Mouse (Mus musculus) midbrain, embryonic 11.5 days (tissue): Measurements from ENCODE around the gene Gm20662. TPM values are rescaled to one million over a fixed set of nuclear protein-coding genes. Genes with fewer than 3 reads are reported as not detected.

Experiments used
- ATAC-seq: fragments of 200-750 bp; cut with Nextera tagmentation; 2 replicates; pipeline ENCODE4 v1.8.0; 2017; ENCODE audit warnings: moderate TSS enrichment, moderate library complexity; ENCODE audit not compliant: low FRiP score
- DNase-seq: peaks from one replicate; pipeline ENCODE4 v3.0.0; 2015; ENCODE audit warnings: low spot score; ENCODE audit errors: missing footprints
- H3K27ac ChIP-seq: fragments of 300-500 bp; sonication (generic); 2 replicates; pipeline ENCODE4 v1.5.1; 2014; ENCODE audit warnings: low read depth, low read length
- H3K27me3 ChIP-seq: fragments of 300-500 bp; sonication (generic); 2 replicates; pipeline ENCODE4 v1.6.1; 2014; ENCODE audit warnings: mild to moderate bottlenecking, low read length, moderate library complexity, mixed read lengths; ENCODE audit not compliant: control insufficient read depth, insufficient read depth
- H3K36me3 ChIP-seq: fragments of 300-500 bp; sonication (generic); 2 replicates; pipeline ENCODE4 v1.6.1; 2014; ENCODE audit warnings: mild to moderate bottlenecking, low read length, moderate library complexity, mixed read lengths; ENCODE audit not compliant: control insufficient read depth, insufficient read depth
- H3K4me1 ChIP-seq: fragments of 300-500 bp; sonication (generic); 2 replicates; pipeline ENCODE4 v1.6.1; 2014; ENCODE audit warnings: low read length; ENCODE audit not compliant: control insufficient read depth, insufficient read depth
- H3K4me2 ChIP-seq: fragments of 300-500 bp; sonication (generic); 2 replicates; pipeline ENCODE4 v1.6.1; 2014; ENCODE audit warnings: mild to moderate bottlenecking, moderate library complexity
- H3K4me3 ChIP-seq: fragments of 300-500 bp; sonication (generic); 2 replicates; pipeline ENCODE4 v1.5.1; 2014; ENCODE audit warnings: low read depth, low read length
- H3K9ac ChIP-seq: fragments of 300-500 bp; sonication (generic); 2 replicates; pipeline ENCODE4 v1.6.1; 2014; ENCODE audit warnings: low read length
- H3K9me3 ChIP-seq: fragments of 300-500 bp; sonication (generic); 2 replicates; pipeline ENCODE4 v1.6.1; 2016; ENCODE audit warnings: low read length; ENCODE audit not compliant: control insufficient read depth
- WGBS: fragments of 180-500 bp; shearing (Covaris S2); extraction: QIAGEN DNeasy Blood & Tissue Kit; methylation state at CpG from one replicate; pipeline ENCODE4 v1.1.7; 2014; 5-methylcytosine and 5-hydroxymethylcytosine counted together
- polyA plus RNA-seq: library from polyadenylated mRNA; unstranded; fragments of >200 nt; fragmentation: Nextera tagmentation; extraction: Ambion mirVana; gene quantifications from 2 replicates; pipeline ENCODE4 v1.2.1, GENCODE M21; 2014

Gm20662 gene
- polyA plus RNA-seq, 1 experiment from 2014 or later = 0.82 TPM

- Histone ChIP-seq H3K27me3 (no peaks in the 10 kb centered on the region), H3K9ac (no peak overlapping the region), H3K9me3 (no peaks in the 10 kb centered on the region), H3K36me3 (peaks cover 4% of the 10 kb centered on the region; the same call in 1 of the 2 replicates), H3K4me2 (no peak overlapping the region), H3K4me1 (no peaks in the 10 kb centered on the region), H3K4me3 (no peak overlapping the region), H3K27ac (no peak overlapping the region)
- no peak for ATAC-seq
- WGBS = 91% methylated on average over 12 of the region's 12 CpGs
- peak; percentile 54 for DNase-seq
Measured at GRCm38 (mm10) chr9:108063361-108063760, 67.2 kb downstream of the Gm20662 start.

GRCm38 (mm10) chr9:108065491-108066011 lies 69.4 kb downstream of the Gm20662 start:
- Histone ChIP-seq H3K27ac (no peak overlapping the region), H3K9me3 (no peaks in the 10 kb centered on the region), H3K27me3 (no peaks in the 10 kb centered on the region), H3K4me1 (no peaks in the 10 kb centered on the region), H3K4me3 (no peak overlapping the region), H3K4me2 (no peak overlapping the region), H3K36me3 (no peaks in the 10 kb centered on the region; the same call in 1 of the 2 replicates), H3K9ac (no peak overlapping the region)
- WGBS = 43% methylated on average over 5 of the region's 5 CpGs
- ATAC-seq (no peak), DNase-seq (peak; percentile 92)

GRCm38 (mm10) chr9:108067199-108067598 lies 71.0 kb downstream of the Gm20662 start:
- peak; percentile 6 for DNase-seq
- no peak for ATAC-seq
- Histone ChIP-seq H3K4me3 (no peak overlapping the region), H3K9me3 (no peaks in the 10 kb centered on the region), H3K9ac (no peak overlapping the region), H3K4me2 (no peak overlapping the region), H3K27ac (no peak overlapping the region), H3K36me3 (no peaks in the 10 kb centered on the region; the same call in 1 of the 2 replicates), H3K27me3 (no peaks in the 10 kb centered on the region), H3K4me1 (no peaks in the 10 kb centered on the region)
- 79% methylated on average over 7 of the region's 7 CpGs for WGBS

GRCm38 (mm10) chr9:108067900-108068299 lies 71.8 kb downstream of the Gm20662 start:
- H3K4me3 ChIP-seq = no peak overlapping the region
- H3K4me2 ChIP-seq = no peak overlapping the region
- DNase-seq (peak; percentile 99), ATAC-seq (peak; percentile 49; the same call in 1 of the 2 replicates)
- H3K9me3 ChIP-seq = no peaks in the 10 kb centered on the region
- H3K27me3 ChIP-seq = no peaks in the 10 kb centered on the region
- no peaks in the 10 kb centered on the region; the same call in 1 of the 2 replicates for H3K36me3 ChIP-seq
- no peaks in the 10 kb centered on the region for H3K4me1 ChIP-seq
- H3K9ac ChIP-seq = no peak overlapping the region
- 28% methylated on average over 8 of the region's 8 CpGs for WGBS
- no peak overlapping the region for H3K27ac ChIP-seq

- WGBS = 88% methylated on average over 9 of the region's 9 CpGs
- H3K4me1 ChIP-seq = no peaks in the 10 kb centered on the region
- no peaks in the 10 kb centered on the region for H3K27me3 ChIP-seq
- H3K27ac ChIP-seq = no peak overlapping the region
- H3K36me3 ChIP-seq = no peaks in the 10 kb centered on the region; the same call in 1 of the 2 replicates
- ATAC-seq (no peak), DNase-seq (no peak)
- H3K4me2 ChIP-seq = no peak overlapping the region
- no peak overlapping the region for H3K4me3 ChIP-seq
- H3K9ac ChIP-seq = no peak overlapping the region
- no peaks in the 10 kb centered on the region for H3K9me3 ChIP-seq
Measured at GRCm38 (mm10) chr9:108069007-108069406, 72.9 kb downstream of the Gm20662 start.

- Histone ChIP-seq H3K4me1 (no peaks in the 10 kb centered on the region), H3K9ac (no peak overlapping the region), H3K4me2 (no peak overlapping the region), H3K27me3 (no peaks in the 10 kb centered on the region), H3K4me3 (no peak overlapping the region), H3K36me3 (no peaks in the 10 kb centered on the region; the same call in 1 of the 2 replicates), H3K9me3 (no peaks in the 10 kb centered on the region), H3K27ac (no peak overlapping the region)
- WGBS = 87% methylated on average over 7 of the region's 7 CpGs
- ATAC-seq = no peak
- DNase-seq = no peak
Measured at GRCm38 (mm10) chr9:108069529-108069928, 73.4 kb downstream of the Gm20662 start.

GRCm38 (mm10) chr9:108071801-108072200 lies 75.7 kb downstream of the Gm20662 start:
- H3K9ac ChIP-seq = no peak overlapping the region
- no peaks in the 10 kb centered on the region for H3K27me3 ChIP-seq
- WGBS = 92% methylated on average over 4 of the region's 4 CpGs
- ATAC-seq (no peak), DNase-seq (no peak)
- no peak overlapping the region for H3K27ac ChIP-seq
- H3K36me3 ChIP-seq = no peaks in the 10 kb centered on the region; the same call in 1 of the 2 replicates
- H3K4me1 ChIP-seq = no peaks in the 10 kb centered on the region
- no peaks in the 10 kb centered on the region for H3K9me3 ChIP-seq
- no peak overlapping the region for H3K4me3 ChIP-seq
- H3K4me2 ChIP-seq = no peak overlapping the region

- ATAC-seq (no peak), DNase-seq (no peak)
- H3K27ac ChIP-seq = no peak overlapping the region
- no peaks in the 10 kb centered on the region for H3K4me1 ChIP-seq
- H3K9ac ChIP-seq = no peak overlapping the region
- H3K4me3 ChIP-seq = no peak overlapping the region
- no peak overlapping the region for H3K4me2 ChIP-seq
- no peaks in the 10 kb centered on the region; the same call in 1 of the 2 replicates for H3K36me3 ChIP-seq
- 54% methylated on average over 9 of the region's 9 CpGs for WGBS
- no peaks in the 10 kb centered on the region for H3K27me3 ChIP-seq
- no peaks in the 10 kb centered on the region for H3K9me3 ChIP-seq
Measured at GRCm38 (mm10) chr9:108072481-108072924, 76.4 kb downstream of the Gm20662 start.

- WGBS = 61% methylated on average over 7 of the region's 7 CpGs
- no peak overlapping the region for H3K4me3 ChIP-seq
- no peak for ATAC-seq
- DNase-seq = no peak
- H3K27me3 ChIP-seq = no peaks in the 10 kb centered on the region
- H3K27ac ChIP-seq = no peak overlapping the region
- peaks cover 3% of the 10 kb centered on the region; the same call in 1 of the 2 replicates for H3K4me1 ChIP-seq
- no peak overlapping the region for H3K4me2 ChIP-seq
- H3K9me3 ChIP-seq = no peaks in the 10 kb centered on the region
- no peak overlapping the region for H3K9ac ChIP-seq
- no peaks in the 10 kb centered on the region; the same call in 1 of the 2 replicates for H3K36me3 ChIP-seq
Measured at GRCm38 (mm10) chr9:108073141-108073930, 77.2 kb downstream of the Gm20662 start.
